Mouse (Mus musculus): ENCODE measurements around the gene Dydc2.

DNA sequence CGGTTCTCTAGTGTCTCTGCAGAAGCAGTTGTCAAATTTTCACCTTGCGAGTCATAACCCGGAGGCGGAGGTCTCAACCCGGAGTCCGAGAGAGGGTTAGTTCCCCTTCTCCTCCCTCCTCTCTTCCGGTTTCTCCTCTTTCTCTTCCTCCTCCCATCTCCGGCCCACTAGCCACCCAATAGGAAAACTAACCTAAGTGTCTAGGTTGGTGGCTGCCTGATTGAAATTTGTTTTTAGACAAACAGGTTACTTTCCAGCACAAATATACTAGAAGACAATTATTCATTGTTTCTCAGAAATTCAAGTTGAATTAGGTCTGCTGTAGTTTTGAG lies 3.9 kb upstream of the Dydc2 start:
- TF ChIP-seq CTCF (IDR thresholded peaks at IDR 0.05; ENCODE audit: low read depth, low read length) (no peak), POLR2A (IDR thresholded peaks at IDR 0.05; ENCODE audit: borderline replicate concordance, low read depth, low read length) (no peak)
